Mouse (Mus musculus) brain, embryonic 14.5 days (tissue): ENCODE results near the gene Bcas3.

Source experiments
- CTCF ChIP-seq: fragments of 200-500 bp; IDR thresholded peaks from 2 replicates; pipeline ENCODE4 v1.5.1; 2012; ENCODE audit warnings: inconsistent platforms, mild to moderate bottlenecking, moderate library complexity, borderline replicate concordance; ENCODE audit not compliant: insufficient read depth, insufficient read length; ENCODE audit errors: extremely low read depth
- POLR2A ChIP-seq: fragments of 200-500 bp; IDR thresholded peaks from 2 replicates; pipeline ENCODE4 v1.6.1; 2012; ENCODE audit warnings: mild to moderate bottlenecking, inconsistent platforms, borderline replicate concordance; ENCODE audit not compliant: poor library complexity, insufficient read depth, insufficient read length, severe bottlenecking; ENCODE audit errors: extremely low read depth

GRCm38 (mm10) chr11:85492231-85492630 is 139.3 kb downstream of the Bcas3 start:
- no peak for TF ChIP-seq POLR2A
- no peak for TF ChIP-seq CTCF
